ENCODE assay signal across 24 mouse cellular contexts in genomic region chr19:38413861-38414260, GRCm38 (mm10). TPM values are rescaled to one million over a fixed set of nuclear protein-coding genes. Genes with fewer than 3 reads are reported as not detected.
A peak's percentile ranks its signal among the peaks of the same experiment; 100 is the strongest.
DNase-seq lines count a peak whose midpoint lies in the region; ATAC-seq lines count a peak whose summit lies in the region.
"Had no signal": no experiment of that assay in that cellular context is flagged by ENCODE, and none has a peak within 500 bp of the region (broad histone marks: within the 10 kb centered on the region; RNA-seq: fewer than 3 reads in every experiment).

No protein-coding gene starts in this region.

- no peak overlapping the region for H3K4me2 ChIP-seq in heart, embryonic 12.5 days
- H3K4me2 ChIP-seq: embryonic facial prominence, embryonic 13.5 days; embryonic facial prominence, embryonic 15.5 days; forebrain, embryonic 12.5 days had no signal

- no peaks in the 10 kb centered on the region for H3K9me3 ChIP-seq in heart, embryonic 12.5 days (replicated peaks)
- H3K9me3 ChIP-seq: embryonic facial prominence, embryonic 13.5 days; embryonic facial prominence, embryonic 15.5 days; forebrain, embryonic 10.5 days; forebrain, embryonic 12.5 days; G1E had no signal

- H3K27me3 ChIP-seq in heart, embryonic 12.5 days (replicated peaks) = no peaks in the 10 kb centered on the region
- H3K27me3 ChIP-seq: embryonic facial prominence, embryonic 13.5 days; embryonic facial prominence, embryonic 15.5 days; forebrain, embryonic 12.5 days; Patski had no signal

- 0 out of 2 replicates have a peak, but pooled peaks cover 2% of the 10 kb centered on the region for H3K36me3 ChIP-seq in heart, embryonic 12.5 days
- H3K36me3 ChIP-seq: embryonic facial prominence, embryonic 13.5 days; embryonic facial prominence, embryonic 15.5 days; forebrain, embryonic 12.5 days had no signal

- H3K4me1 ChIP-seq in heart, embryonic 12.5 days (replicated peaks) = 0 out of 2 replicates have a peak, but pooled peaks cover 2% of the 10 kb centered on the region
- H3K4me1 ChIP-seq: embryonic facial prominence, embryonic 13.5 days; embryonic facial prominence, embryonic 15.5 days; forebrain, embryonic 10.5 days; forebrain, embryonic 12.5 days had no signal

- H3K4me3 ChIP-seq in heart, embryonic 12.5 days = no peak overlapping the region
- H3K4me3 ChIP-seq: embryonic facial prominence, embryonic 13.5 days; embryonic facial prominence, embryonic 15.5 days; erythroblast, embryonic 14.5 days; forebrain, embryonic 10.5 days; forebrain, embryonic 12.5 days had no signal

- no peak for ATAC-seq in heart, embryonic 12.5 days (ENCODE audit: insufficient number of reproducible peaks, low FRiP score)
- ATAC-seq: forebrain, embryonic 14.5 days; forebrain, embryonic 16.5 days; Patski had no signal

- no peak overlapping the region for H3K9ac ChIP-seq in heart, embryonic 12.5 days
- H3K9ac ChIP-seq: embryonic facial prominence, embryonic 13.5 days; embryonic facial prominence, embryonic 15.5 days; forebrain, embryonic 12.5 days had no signal

- H3K27ac ChIP-seq in heart, embryonic 12.5 days (ENCODE audit: poor library complexity, severe bottlenecking) = no peak overlapping the region
- H3K27ac ChIP-seq: embryonic facial prominence, embryonic 13.5 days; embryonic facial prominence, embryonic 15.5 days; forebrain, embryonic 10.5 days; forebrain, embryonic 12.5 days had no signal

- DNase-seq in ES-CJ7 (ENCODE audit: low read depth, low spot score) (peak; percentile 78), R1 (ENCODE audit: low read depth, low spot score) (peak; percentile 75), ZHBTc4 (ENCODE audit: low read depth, low spot score) (peak; percentile 84)
- no peak for DNase-seq in adrenal gland, postnatal 4 days (ENCODE audit: low spot score in 2 of 2)
- no peak for DNase-seq in cerebellum, adult 9-10 months
- DNase-seq: adrenal gland, adult 2 months; adrenal gland, postnatal 10 days; adrenal gland, postnatal 25 days; cerebellum, adult 11-12 months; cerebellum, adult 2 months; cerebellum, adult 9-11 months; cerebellum, postnatal 14 days; cerebellum, postnatal 36 days; embryo, embryonic 11 days had no signal

- 70% methylated on average over 6 of the region's 6 CpGs for WGBS in heart, embryonic 12.5 days

RNA-seq across cellular contexts. Expression of gene Slc35g1, which starts 18.1 kb away (rescaled TPM):
- total RNA-seq in adrenal gland, postnatal 4 days (2021) = 10 to 100 TPM; 19.2 to 21.0 TPM
- polyA plus RNA-seq in heart, embryonic 12.5 days (2016; fragmentation: Nextera tagmentation; extraction: Ambion mirVana) = 3.6 and 4.0 TPM in 2 replicates

Comparison
In these comparisons a context has a peak if more than half of its experiments do, and no peak if none do; other contexts are left out.
1. DNase-seq: peak in ES-CJ7 (single experiment), R1 (single experiment) and ZHBTc4 (single experiment); none in adrenal gland, postnatal 4 days (0 of 2) and cerebellum, adult 9-10 months (single experiment).